Mouse (Mus musculus) E14TG2a.4 (cell line): ENCODE measurements at regions not wholly inside any gene's neighbourhood (a gene's known extent, or its start where the extent isn't known, plus 50 kb on each side); places are given as distances from the start of the nearest gene placed in this dataset.

Experiments used
- H3K27me3 ChIP-seq: 2 replicates; pipeline ENCODE4 v1.6.1; 2014; ENCODE audit warnings: low read length, control low read depth; ENCODE audit not compliant: insufficient read depth
- H3K36me3 ChIP-seq: 2 replicates; pipeline ENCODE4 v1.6.1; 2014; ENCODE audit warnings: low read length, control low read depth; ENCODE audit not compliant: insufficient read depth
- H3K4me1 ChIP-seq: replicated peaks from 2 replicates; pipeline ENCODE4 v1.6.1; 2014; ENCODE audit warnings: low read depth, low read length, control low read depth
- H3K4me3 ChIP-seq: replicated peaks from 2 replicates; pipeline ENCODE4 v1.5.1; 2014; ENCODE audit warnings: mild to moderate bottlenecking, low read length
- H3K9me3 ChIP-seq: 2 replicates; pipeline ENCODE4 v1.6.1; 2014; ENCODE audit warnings: low read length, control low read depth
- CTCF ChIP-seq: conservative IDR thresholded peaks from 2 replicates; pipeline ENCODE4 v1.5.1; 2014; ENCODE audit warnings: low read length
- NANOG ChIP-seq: IDR thresholded peaks from 2 replicates; pipeline ENCODE4 v1.6.1; 2014; ENCODE audit warnings: borderline replicate concordance, low read length, mixed read lengths
- POU5F1 ChIP-seq: IDR thresholded peaks from 2 replicates; pipeline ENCODE4 v1.6.1; 2014; ENCODE audit warnings: low read length, borderline replicate concordance

DNA sequence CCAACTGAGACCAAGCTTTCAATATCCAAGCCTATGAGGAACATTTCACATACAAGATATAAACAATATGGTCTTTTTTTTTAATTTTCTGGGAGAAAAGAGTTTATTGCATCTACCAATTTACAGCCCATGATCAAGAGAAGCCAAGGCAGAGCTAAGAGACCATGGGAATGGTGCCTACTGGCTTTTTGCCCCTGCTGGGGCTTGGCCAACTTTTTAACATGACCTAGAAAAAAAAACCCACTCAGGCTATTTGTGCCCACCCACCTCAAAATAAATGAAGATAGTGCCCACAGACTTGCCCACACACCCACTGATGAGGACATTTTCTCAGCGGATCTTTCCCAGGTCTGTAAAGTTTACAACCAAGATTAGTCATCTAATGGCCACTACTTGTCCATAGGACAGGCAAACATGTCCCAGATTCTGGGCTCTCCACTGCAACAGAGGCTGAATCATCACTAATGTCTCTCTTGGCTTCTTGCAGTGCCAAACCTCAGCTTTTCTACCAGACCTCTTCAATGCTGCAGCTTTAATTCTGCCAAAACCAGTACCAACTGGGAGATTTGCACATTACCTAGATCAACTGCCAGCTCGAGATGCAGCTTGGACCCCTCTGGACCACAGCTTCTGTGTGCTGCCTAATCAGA, 79.6 kb upstream of the Tmc3 start:
- H3K4me1 ChIP-seq, result no peaks in the 10 kb centered on the region
- H3K36me3 ChIP-seq, result no peaks in the 10 kb centered on the region
- TF ChIP-seq CTCF (no peak), NANOG (no peak), POU5F1 (no peak)
- H3K27me3 ChIP-seq, result no peaks in the 10 kb centered on the region
- no peak overlapping the region for H3K4me3 ChIP-seq
- H3K9me3 ChIP-seq, result no peaks in the 10 kb centered on the region

DNA sequence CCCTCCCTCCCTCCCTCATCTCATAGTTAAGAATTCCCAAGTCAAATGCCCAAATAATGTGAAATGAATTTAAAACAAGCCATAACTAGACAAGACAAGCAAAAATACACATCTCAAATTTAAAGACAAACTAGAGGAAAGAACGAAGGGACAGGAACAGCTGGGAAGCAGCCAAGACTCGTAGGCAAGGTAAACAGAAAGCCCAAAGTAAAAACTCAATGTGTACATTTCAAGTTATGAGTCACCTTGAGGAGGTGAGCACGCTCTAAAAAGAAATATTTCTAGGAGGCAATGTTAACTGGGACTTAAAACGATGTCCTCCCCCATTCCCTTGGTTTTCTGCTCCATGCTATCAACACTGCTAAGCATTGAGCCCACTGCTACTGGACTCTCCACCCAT, 68.4 kb upstream of the Tmc3 start:
- Histone ChIP-seq H3K4me3 (no peak overlapping the region), H3K9me3 (no peaks in the 10 kb centered on the region), H3K36me3 (no peaks in the 10 kb centered on the region), H3K27me3 (no peaks in the 10 kb centered on the region), H3K4me1 (no peaks in the 10 kb centered on the region)
- TF ChIP-seq NANOG (no peak), CTCF (no peak), POU5F1 (no peak)

DNA sequence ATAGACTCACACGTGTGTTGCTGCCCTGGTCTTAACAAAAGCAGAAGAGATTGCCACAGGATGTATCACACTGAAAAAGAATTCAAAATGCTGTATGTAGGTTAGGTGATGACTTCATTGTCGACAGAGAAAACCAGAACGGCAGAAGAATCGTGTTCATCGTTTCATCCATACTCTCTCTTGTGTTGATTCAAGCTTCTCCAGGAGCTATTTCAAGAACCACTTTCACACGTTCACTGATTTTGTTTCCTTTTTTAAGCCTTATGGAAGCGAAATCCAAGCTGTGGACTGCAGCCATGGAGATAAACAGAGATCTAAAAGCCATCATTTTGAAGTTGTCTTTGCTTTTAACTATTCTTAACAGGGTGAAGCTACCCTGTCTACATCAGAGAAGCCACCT, 63.2 kb upstream of the Tmc3 start:
- H3K27me3 ChIP-seq, result no peaks in the 10 kb centered on the region
- TF ChIP-seq NANOG (no peak), CTCF (no peak), POU5F1 (no peak)
- no peaks in the 10 kb centered on the region for H3K9me3 ChIP-seq
- no peak overlapping the region for H3K4me3 ChIP-seq
- no peaks in the 10 kb centered on the region for H3K36me3 ChIP-seq
- no peaks in the 10 kb centered on the region for H3K4me1 ChIP-seq
